Mouse (Mus musculus) liver, embryonic 13.5 days (tissue): ENCODE results near the gene S100z. TPM values are rescaled to one million over a fixed set of nuclear protein-coding genes. Genes with fewer than 3 reads are reported as not detected.

Experiments
- ATAC-seq: fragments of 200-750 bp; cut with Nextera tagmentation; 2 replicates; pipeline ENCODE4 v1.8.0; 2017; ENCODE audit warnings: low read depth, mild to moderate bottlenecking, moderate number of reproducible peaks, moderate library complexity
- DNase-seq: peaks from one replicate; pipeline ENCODE4 v3.0.0; 2022
- H3K27ac ChIP-seq: fragments of 300-500 bp; sonication (generic); 2 replicates; pipeline ENCODE4 v1.5.1; 2015; ENCODE audit warnings: moderate library complexity, mild to moderate bottlenecking, inconsistent platforms
- H3K27me3 ChIP-seq: fragments of 300-500 bp; sonication (generic); 2 replicates; pipeline ENCODE4 v1.6.1; 2015; ENCODE audit warnings: mild to moderate bottlenecking, inconsistent platforms
- H3K36me3 ChIP-seq: fragments of 300-500 bp; sonication (generic); 2 replicates; pipeline ENCODE4 v1.6.1; 2015; ENCODE audit warnings: mild to moderate bottlenecking, inconsistent platforms
- H3K4me1 ChIP-seq: fragments of 300-500 bp; sonication (generic); replicated peaks from 2 replicates; pipeline ENCODE4 v1.6.1; 2015; ENCODE audit warnings: inconsistent platforms
- H3K4me2 ChIP-seq: fragments of 300-500 bp; sonication (generic); 2 replicates; pipeline ENCODE4 v1.6.1; 2015; ENCODE audit warnings: inconsistent platforms, mild to moderate bottlenecking, moderate library complexity
- H3K4me3 ChIP-seq: fragments of 300-500 bp; sonication (generic); replicated peaks from 2 replicates; pipeline ENCODE4 v1.5.1; 2015; ENCODE audit warnings: mild to moderate bottlenecking, inconsistent platforms
- H3K9ac ChIP-seq: fragments of 300-500 bp; sonication (generic); 2 replicates; pipeline ENCODE4 v1.6.1; 2015; ENCODE audit warnings: mild to moderate bottlenecking, inconsistent platforms
- H3K9me3 ChIP-seq: fragments of 300-500 bp; sonication (generic); replicated peaks from 2 replicates; pipeline ENCODE4 v1.6.1; 2016; ENCODE audit warnings: inconsistent platforms
- WGBS: fragments of 180-500 bp; shearing (Covaris S2); methylation state at CpG from one replicate; pipeline ENCODE4 v1.1.7; 2015; ENCODE audit not compliant: insufficient replicate concordance; 5-methylcytosine and 5-hydroxymethylcytosine counted together
- polyA plus RNA-seq: library from polyadenylated mRNA; unstranded; fragments of >200 nt; fragmentation: Nextera tagmentation; extraction: Ambion mirVana; gene quantifications from 2 replicates; pipeline ENCODE4 v1.2.1, GENCODE M21; 2015

Gene S100z
- polyA plus RNA-seq, 1 experiment from 2014 or later = not detected

DNA sequence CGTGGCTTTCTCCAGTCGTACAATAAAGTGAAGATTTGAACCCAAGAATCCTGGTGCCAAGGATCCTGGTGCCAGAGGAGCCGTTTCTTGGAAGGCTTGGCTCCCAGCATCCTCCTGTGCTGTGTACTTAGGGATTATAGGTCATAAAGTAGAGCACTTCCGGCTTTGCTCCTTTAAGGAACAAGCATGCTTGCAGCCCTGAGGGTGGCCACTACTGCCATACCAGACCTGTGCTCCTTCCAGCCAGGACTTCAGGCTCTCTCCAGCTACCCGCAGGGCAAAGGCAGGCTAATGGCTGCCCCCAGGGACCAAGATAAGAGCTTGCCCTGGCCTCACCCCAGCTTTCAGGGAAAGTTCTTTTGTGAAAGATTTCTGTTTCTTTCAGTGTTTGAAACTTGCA lies 14.8 kb upstream of the S100z start:
- Histone ChIP-seq H3K4me2 (no peak overlapping the region), H3K4me1 (no peaks in the 10 kb centered on the region), H3K9me3 (no peaks in the 10 kb centered on the region), H3K27me3 (no peaks in the 10 kb centered on the region), H3K27ac (no peak overlapping the region), H3K36me3 (no peaks in the 10 kb centered on the region), H3K9ac (no peak overlapping the region), H3K4me3 (no peak overlapping the region)
- ATAC-seq (no peak), DNase-seq (no peak)
- WGBS = 54% methylated on average over 5 of the region's 5 CpGs

DNA sequence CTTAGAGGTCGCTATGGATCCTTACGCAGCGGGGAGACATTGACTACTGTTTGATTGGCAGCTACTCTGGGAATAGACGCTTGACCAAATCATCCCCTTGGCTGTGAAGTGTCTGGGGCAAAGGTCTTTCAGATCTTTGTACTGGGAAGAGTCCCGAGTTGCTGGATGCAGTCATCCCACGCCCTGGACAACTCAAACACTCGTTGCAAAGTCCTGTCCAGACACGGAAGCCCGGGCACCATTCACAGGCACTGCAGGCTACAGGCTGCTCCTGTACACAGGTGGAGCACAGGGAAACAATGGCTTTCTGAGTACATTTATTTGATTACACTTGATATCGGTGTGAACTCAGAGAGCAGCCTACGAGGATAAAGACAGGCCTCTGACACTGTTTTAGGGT lies 12.8 kb upstream of the S100z start:
- no peak for ATAC-seq
- H3K9ac ChIP-seq = no peak overlapping the region
- H3K4me3 ChIP-seq = no peak overlapping the region
- H3K27ac ChIP-seq = no peak overlapping the region
- no peaks in the 10 kb centered on the region for H3K36me3 ChIP-seq
- no peaks in the 10 kb centered on the region for H3K9me3 ChIP-seq
- 61% methylated on average over 11 of the region's 11 CpGs for WGBS
- H3K4me1 ChIP-seq = no peaks in the 10 kb centered on the region
- H3K4me2 ChIP-seq = no peak overlapping the region
- H3K27me3 ChIP-seq = 0 out of 2 replicates have a peak, but pooled peaks cover 8% of the 10 kb centered on the region
- no peak for DNase-seq

DNA sequence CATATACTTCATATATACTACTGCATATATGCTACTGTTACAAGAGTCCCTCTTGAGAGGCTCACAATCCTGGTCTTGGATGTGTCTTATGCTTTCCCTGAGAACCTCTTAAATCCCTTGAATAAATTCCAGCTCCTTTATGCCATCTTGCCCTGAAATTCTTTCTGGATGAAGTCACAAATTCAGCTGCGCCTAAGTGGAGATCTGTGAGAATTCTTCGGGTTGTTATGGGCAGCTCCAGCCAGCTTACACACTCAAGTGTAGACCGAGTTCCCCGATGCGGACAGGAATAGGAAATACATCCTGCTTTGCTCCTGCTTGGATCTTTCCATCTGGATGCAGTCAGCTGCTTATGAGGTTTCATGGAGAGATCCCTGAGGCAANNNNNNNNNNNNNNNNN lies 6.1 kb upstream of the S100z start:
- Histone ChIP-seq H3K9ac (no peak overlapping the region), H3K36me3 (no peaks in the 10 kb centered on the region), H3K27me3 (peaks cover 29% of the 10 kb centered on the region), H3K27ac (no peak overlapping the region), H3K4me3 (no peak overlapping the region), H3K4me1 (no peaks in the 10 kb centered on the region), H3K9me3 (no peaks in the 10 kb centered on the region), H3K4me2 (no peak overlapping the region)
- ATAC-seq = no peak
- no peak for DNase-seq
- 48% methylated on average over 5 of the region's 5 CpGs for WGBS

DNA sequence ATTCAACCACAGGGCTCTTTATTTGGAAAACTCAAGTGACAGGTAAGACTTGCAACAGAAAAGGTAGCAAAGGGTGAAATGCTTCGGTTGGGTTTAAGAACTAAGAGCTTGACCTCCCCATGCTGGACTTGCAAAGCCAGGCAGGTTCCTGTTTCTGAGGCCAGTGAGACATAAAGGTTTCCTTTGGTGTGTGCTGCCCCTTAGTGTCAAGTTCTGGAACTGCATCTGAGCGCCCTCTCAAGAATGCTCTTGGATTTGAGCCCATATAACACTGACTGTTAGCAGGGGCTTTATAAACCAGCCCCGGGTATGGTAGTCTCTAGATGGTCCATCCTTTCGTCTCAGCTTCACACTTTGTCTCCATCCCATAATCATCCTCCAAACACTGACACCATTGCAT lies 2.9 kb upstream of the S100z start:
- Histone ChIP-seq H3K9me3 (no peaks in the 10 kb centered on the region), H3K4me1 (peaks cover 3% of the 10 kb centered on the region; the same call in 1 of the 2 replicates), H3K9ac (no peak overlapping the region), H3K27me3 (peaks cover 30% of the 10 kb centered on the region), H3K4me2 (no peak overlapping the region), H3K36me3 (no peaks in the 10 kb centered on the region), H3K4me3 (no peak overlapping the region), H3K27ac (no peak overlapping the region)
- ATAC-seq (no peak), DNase-seq (no peak)
- WGBS = 10% methylated on average over 4 of the region's 4 CpGs

DNA sequence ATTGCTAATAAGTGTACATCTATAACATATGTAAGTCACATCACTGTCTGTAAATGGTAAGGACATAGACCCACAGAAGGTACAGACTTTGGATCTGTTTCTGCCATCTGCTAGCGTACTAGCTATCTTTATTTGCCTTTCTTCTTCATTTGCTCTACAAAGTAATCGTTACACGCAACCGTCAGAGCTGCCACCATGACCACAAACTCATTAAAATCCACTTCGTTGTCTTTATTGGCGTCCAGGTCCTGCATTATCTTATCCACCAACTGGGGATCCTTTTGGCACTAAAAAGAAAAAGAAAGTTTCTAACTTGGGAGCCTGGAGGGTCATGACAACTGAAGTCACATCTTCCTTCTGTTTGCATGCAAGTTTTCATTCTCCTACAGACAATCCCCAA lies 1.3 kb downstream of the S100z start:
- no peak overlapping the region for H3K4me3 ChIP-seq
- H3K9ac ChIP-seq = no peak overlapping the region
- H3K27me3 ChIP-seq = peaks cover 23% of the 10 kb centered on the region
- no peak overlapping the region for H3K4me2 ChIP-seq
- H3K36me3 ChIP-seq = no peaks in the 10 kb centered on the region
- DNase-seq (no peak), ATAC-seq (no peak)
- no peaks in the 10 kb centered on the region for H3K9me3 ChIP-seq
- H3K4me1 ChIP-seq = peaks cover 32% of the 10 kb centered on the region
- 48% methylated on average over 6 of the region's 6 CpGs for WGBS
- H3K27ac ChIP-seq = no peak overlapping the region

DNA sequence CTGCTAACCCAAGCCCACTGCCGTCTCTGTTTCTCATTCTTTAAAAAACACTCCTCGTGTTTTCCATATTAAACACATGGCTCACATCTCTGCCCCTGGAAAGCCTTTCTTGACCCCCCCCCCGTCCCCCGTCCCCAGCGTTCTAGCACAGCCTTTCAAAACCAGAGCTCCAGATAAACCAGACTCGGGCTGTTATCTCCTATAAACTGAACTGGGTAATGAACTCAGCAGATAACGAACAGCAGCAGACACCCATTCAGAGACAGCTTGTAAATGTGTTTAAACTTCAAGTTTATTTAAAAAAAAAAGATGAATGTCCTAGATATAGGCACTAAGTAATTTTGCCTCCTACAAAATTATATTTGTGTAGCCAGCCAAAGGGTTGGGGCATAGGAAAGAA lies 3.4 kb downstream of the S100z start:
- Histone ChIP-seq H3K27ac (no peak overlapping the region; the same call in 1 of the 2 replicates), H3K36me3 (no peaks in the 10 kb centered on the region), H3K4me2 (peak overlapping the region; percentile 29), H3K9ac (no peak overlapping the region), H3K4me1 (peaks cover 32% of the 10 kb centered on the region), H3K9me3 (no peaks in the 10 kb centered on the region), H3K4me3 (no peak overlapping the region), H3K27me3 (peaks cover 17% of the 10 kb centered on the region)
- ATAC-seq = peak; percentile 73
- no peak for DNase-seq
- WGBS = 22% methylated on average over 7 of the region's 7 CpGs

DNA sequence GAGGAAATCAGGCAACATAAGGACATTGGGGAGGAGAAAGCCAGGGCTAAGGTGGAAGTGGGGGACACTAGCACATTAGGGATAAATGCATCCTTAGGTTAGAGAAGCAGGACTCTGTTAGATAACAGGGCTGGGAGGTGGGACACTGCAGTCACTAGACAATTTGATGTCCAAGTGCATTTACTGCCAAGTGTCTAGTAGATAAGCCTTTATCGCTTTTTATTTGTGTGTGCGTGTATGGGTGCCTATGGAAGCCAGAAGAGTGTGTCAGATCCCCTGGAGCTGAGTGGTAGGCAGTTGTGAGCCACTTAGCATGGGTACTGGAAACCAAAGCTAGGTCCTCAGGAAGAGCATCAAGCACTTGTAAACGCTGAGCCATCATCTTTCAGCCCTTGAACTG lies 4.2 kb downstream of the S100z start:
- Histone ChIP-seq H3K36me3 (no peaks in the 10 kb centered on the region), H3K27ac (peak overlapping the region; percentile 45; the same call in 1 of the 2 replicates), H3K4me2 (peak overlapping the region; percentile 29)

DNA sequence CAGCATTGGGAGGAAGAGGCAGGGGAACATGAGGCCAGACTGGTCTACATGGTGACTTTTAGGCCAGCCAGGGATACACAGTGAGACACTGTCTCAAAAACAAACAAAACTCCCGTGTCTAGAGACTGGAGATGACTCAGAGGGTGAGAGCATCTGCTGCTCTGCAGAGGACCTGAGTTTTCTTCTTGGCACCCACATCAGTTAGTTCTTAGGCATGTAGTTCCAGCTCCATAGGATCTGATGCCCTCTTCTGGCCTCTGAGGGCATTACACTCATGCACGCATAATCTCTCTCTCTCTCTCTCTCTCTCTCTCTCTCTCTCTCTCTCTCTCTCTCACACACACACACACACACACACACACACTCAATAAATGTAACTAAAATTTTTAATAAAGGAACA lies 7.6 kb downstream of the S100z start:
- Histone ChIP-seq H3K4me2 (no peak overlapping the region), H3K27ac (no peak overlapping the region), H3K9ac (no peak overlapping the region), H3K4me3 (no peak overlapping the region), H3K4me1 (peaks cover 26% of the 10 kb centered on the region), H3K36me3 (no peaks in the 10 kb centered on the region), H3K27me3 (0 out of 2 replicates have a peak, but pooled peaks cover 2% of the 10 kb centered on the region), H3K9me3 (no peaks in the 10 kb centered on the region)
- ATAC-seq = no peak
- 54% methylated on average over 2 of the region's 2 CpGs for WGBS
- no peak for DNase-seq

More for the DNA sequence above, 4.2 kb downstream of the S100z start:
- peaks cover 9% of the 10 kb centered on the region; the same call in 1 of the 2 replicates for H3K27me3 ChIP-seq
- ATAC-seq (peak; percentile 89), DNase-seq (no peak)
- no peak overlapping the region for H3K9ac ChIP-seq
- no peaks in the 10 kb centered on the region for H3K9me3 ChIP-seq
- 27% methylated on average over 3 of the region's 3 CpGs for WGBS
- peaks cover 32% of the 10 kb centered on the region for H3K4me1 ChIP-seq
- H3K4me3 ChIP-seq = no peak overlapping the region

DNA sequence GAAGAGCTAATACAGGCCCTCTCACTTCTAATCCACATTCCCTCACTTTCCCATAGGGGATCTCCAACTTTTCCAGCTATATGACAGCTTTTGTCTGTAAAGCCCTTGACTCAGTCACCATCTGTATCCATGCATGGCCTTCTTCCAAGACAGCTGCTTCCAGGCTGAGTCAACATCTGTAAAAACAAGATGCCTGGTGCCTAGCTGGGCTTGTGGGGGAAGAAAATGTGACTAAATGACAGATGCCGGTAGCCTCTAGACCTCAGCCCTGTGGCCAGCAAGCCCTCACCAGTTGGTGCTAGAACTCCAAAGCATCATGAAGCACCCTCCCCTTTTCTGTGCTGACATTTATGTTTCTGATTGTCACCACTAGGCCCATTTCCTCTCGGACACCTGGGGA lies 27.0 kb downstream of the S100z start:
- no peaks in the 10 kb centered on the region for H3K36me3 ChIP-seq
- no peaks in the 10 kb centered on the region for H3K9me3 ChIP-seq
- H3K4me2 ChIP-seq = no peak overlapping the region
- DNase-seq = no peak
- peaks cover 8% of the 10 kb centered on the region; the same call in 1 of the 2 replicates for H3K27me3 ChIP-seq
- 57% methylated on average over 2 of the region's 2 CpGs for WGBS
- H3K4me1 ChIP-seq = no peaks in the 10 kb centered on the region
- H3K27ac ChIP-seq = no peak overlapping the region
- no peak for ATAC-seq
- no peak overlapping the region for H3K4me3 ChIP-seq
- H3K9ac ChIP-seq = no peak overlapping the region

DNA sequence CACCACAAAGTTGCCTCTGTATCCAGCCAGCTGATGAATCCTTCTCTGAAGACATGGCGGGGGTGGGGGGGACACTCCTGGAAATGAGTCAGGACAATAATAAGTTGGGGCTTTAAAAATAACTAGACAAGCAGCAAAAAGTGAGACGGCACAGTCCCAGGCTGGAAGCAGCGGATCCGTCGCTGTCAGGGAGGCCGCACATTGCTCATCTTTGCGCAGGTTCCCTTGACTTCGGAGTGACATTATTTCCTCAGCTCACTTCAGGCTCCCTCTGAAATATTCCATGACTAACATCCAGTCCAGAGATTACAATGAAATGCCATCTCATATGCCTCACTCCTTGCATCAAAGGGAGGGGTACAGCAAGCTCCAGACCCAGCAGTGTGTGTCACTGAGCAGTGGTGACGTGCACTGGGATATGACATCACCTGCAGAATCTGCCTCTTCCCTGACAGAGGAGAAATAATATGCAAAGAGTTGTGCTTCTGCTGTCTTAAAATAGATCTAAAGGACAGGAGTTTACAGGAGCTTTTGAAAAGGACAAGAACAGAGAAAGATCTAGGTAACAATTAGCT lies 27.8 kb downstream of the S100z start:
- Histone ChIP-seq H3K9me3 (no peaks in the 10 kb centered on the region), H3K4me3 (no peak overlapping the region), H3K4me1 (no peaks in the 10 kb centered on the region), H3K36me3 (no peaks in the 10 kb centered on the region), H3K27ac (no peak overlapping the region), H3K4me2 (no peak overlapping the region), H3K27me3 (peaks cover 12% of the 10 kb centered on the region), H3K9ac (no peak overlapping the region)
- ATAC-seq = no peak
- 85% methylated on average over 9 of the region's 9 CpGs for WGBS
- DNase-seq = no peak

DNA sequence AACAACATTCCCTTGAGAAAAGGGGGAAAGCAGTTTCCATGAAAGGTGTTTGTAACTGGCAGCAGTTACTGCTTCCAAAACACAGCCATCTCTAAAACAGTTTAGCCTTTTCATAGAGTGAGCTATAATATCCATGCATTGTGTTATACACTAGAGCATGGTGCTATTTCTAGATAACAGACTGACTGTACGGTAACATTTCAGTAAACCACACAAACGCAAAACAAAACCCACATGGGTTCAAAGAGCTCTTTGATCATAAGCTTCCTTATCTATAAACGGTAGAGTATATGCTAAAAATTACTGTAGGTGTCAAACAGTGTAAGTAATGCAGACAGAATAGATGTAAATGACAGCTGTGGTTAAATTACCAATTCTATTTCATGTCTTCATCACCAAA lies 28.8 kb downstream of the S100z start:
- H3K4me3 ChIP-seq = no peak overlapping the region
- ATAC-seq (no peak), DNase-seq (no peak)
- no peak overlapping the region for H3K9ac ChIP-seq
- 20% methylated on average over 3 of the region's 3 CpGs for WGBS
- no peaks in the 10 kb centered on the region for H3K36me3 ChIP-seq
- H3K27me3 ChIP-seq = peaks cover 22% of the 10 kb centered on the region
- H3K27ac ChIP-seq = no peak overlapping the region
- no peaks in the 10 kb centered on the region for H3K9me3 ChIP-seq
- H3K4me2 ChIP-seq = no peak overlapping the region
- no peaks in the 10 kb centered on the region for H3K4me1 ChIP-seq

DNA sequence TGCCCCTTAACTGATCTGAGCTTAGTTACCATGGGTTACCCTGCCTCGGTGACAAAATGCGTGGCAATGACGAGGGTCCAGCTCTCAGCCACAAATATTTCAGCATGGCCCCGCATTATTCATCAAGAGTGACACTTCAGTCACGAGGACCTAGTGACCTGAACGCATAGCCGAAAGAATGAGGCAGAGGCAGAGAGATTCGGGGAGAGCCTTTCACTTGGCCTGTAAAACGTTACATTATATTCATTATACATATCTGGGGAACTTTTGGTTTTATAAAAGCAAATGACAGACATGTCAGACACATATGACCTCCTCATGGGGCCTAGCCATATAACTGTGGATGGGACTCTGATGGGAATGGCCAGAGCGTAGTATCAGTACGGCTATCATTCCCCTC lies 33.7 kb downstream of the S100z start, which contains the start of gene Crhbp:
Gene Crhbp, minus strand, starts transcription at position 101 of the 400 bp plus-strand sequence.
- H3K4me1 ChIP-seq = no peaks in the 10 kb centered on the region
- ATAC-seq (no peak), DNase-seq (no peak)
- no peak within 1 kb of the TSS for H3K9ac ChIP-seq
- WGBS = 49% methylated on average over 11 of the region's 11 CpGs
- H3K4me3 ChIP-seq = 0 out of 2 replicates have a peak within 1 kb of the TSS, but pooled peaks have one; percentile 30
- no peaks in the 10 kb centered on the region for H3K9me3 ChIP-seq
- no peaks in the 10 kb centered on the region for H3K36me3 ChIP-seq
- H3K4me2 ChIP-seq = peak within 1 kb of the TSS; percentile 41
- no peak within 1 kb of the TSS for H3K27ac ChIP-seq
- H3K27me3 ChIP-seq = peaks cover 59% of the 10 kb centered on the region
